Mouse (Mus musculus): ENCODE results near the gene Zfp653. TPM values are rescaled to one million over a fixed set of nuclear protein-coding genes. Genes with fewer than 3 reads are reported as not detected.

The Zfp653 gene
- total RNA-seq, 4 experiments from 2014 or later, result 3.0 to 5.0 (median 4.7) TPM

DNA sequence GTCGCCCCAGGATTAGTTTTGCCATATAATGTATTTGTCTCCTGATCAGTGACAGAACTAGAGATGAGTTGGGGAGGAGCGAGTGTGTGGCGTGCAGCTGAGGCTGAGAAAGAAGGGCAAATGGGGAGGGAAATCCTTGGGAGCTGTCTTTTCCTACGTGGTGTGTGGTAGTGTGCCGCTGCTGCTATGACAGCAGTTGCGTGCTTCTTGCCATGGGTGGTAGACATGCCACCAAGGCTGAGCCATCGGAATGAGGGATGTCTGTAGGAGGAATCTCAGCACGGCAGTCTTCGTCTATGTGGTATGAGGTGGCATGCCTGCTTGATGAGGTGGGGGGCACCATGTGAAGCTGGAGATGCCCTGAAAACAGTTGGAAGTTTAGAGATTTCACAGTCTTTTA lies 40.8 kb downstream of the Zfp653 start:
- no peak for DNase-seq (ENCODE audit: low spot score)

DNA sequence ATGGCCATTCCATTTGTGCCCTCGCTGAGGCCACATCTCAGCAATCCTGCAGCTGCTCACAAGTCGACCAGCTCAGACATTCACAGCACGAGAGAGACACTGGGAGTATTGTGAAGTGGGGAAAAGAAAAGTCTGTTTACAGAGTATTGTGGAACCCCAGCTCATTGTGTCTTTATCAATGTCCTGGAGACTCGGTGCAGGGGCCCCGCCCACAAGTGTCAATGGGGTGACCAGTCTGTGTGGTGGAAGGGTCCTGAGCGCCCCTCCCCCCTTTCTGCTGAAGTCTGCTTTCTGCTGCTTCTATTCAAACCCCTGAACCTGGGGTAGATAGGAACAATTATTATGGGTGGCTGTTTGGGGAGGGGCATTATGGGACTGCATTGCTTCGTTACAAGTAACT lies 42.7 kb downstream of the Zfp653 start:
- DNase-seq (ENCODE audit: low spot score), result no peak

DNA sequence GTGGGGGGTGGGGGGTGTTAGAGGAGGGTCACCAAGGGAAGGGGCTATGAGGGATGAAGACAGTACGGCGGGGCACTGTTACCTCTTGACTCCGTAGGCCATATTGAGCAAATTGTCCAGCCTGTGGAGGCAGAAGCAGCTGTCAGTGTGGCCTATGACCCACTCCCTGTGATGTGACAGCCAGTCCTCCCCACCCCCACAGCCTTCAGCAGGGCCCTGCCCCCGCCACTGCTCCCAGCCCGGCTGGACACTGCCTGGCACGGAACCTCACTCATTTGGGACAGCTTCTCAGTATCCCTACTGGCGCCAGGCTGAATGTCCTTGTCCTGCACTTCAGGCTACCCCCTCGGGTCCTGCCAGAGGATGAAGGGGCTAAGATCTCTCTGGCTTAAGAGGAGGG lies 46.6 kb downstream of the Zfp653 start:
- no peak for DNase-seq (ENCODE audit: low spot score)

DNA sequence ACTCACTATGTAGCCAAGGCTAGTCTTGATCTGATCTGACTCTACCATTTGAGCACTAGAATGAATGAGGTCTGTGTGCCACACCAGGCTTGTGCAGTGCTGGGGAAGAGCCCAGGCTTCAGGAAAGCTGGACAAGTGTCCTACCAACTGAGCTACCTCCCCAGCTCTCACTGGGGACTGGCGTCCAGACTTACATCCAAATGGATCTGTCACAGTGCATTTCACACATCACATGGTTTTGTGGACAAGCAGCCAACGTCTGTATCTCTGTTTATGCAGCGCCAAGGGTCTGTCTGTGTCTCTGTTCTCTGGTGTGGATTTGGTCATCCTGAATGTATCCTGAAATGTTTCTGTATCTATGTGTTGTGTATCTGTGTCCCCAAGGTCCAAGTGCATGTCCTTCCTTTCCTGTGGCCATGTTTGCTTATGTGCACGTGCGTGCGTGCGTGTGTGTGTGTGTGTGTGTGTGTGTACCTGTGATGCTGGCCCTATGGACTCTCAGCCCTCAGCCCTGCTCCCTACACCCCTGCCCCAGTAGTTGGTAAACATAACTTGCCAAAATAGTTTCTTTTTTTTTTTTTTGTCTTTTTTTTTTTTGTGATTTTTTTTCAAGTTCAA lies 53.9 kb downstream of the Zfp653 start:
- no peak for DNase-seq (ENCODE audit: low spot score)

DNA sequence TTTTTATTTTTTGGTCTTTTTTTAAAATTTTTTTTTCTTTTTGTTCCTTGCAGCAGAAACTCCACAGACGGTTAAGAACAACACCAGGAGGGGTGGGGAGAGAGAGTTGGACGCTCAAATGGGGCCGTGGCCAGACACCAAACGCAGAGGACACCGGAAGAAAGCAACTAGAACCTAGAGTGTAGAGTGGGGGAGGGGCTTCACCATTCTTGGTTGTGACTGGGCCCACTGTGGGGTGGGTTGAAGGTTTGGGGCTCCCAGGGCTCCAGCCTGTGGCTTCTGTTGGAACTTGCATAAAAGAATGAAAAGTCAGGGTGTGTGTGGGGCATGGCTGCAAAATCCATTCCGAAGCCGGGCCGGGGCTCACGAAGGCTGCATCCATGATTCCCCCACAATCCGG lies 54.9 kb downstream of the Zfp653 start:
- no peak for DNase-seq (ENCODE audit: low spot score)

DNA sequence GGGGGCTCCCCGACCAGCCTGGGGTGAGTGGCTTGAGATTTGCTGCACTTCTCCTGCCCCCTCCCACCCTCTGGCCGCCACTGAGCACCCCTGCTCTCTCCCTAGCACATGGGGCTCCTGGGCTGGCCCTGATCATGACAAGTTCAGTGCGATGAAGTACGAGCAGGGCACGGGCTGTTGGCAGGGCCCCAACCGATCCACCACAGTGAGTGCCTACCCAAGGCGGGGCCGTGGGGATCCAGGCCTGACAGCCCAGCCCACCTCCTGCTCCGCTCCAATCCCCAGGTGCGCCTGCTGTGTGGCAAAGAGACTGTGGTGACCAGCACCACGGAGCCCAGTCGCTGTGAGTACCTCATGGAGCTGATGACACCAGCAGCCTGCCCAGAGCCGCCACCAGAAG lies 58.4 kb downstream of the Zfp653 start:
- no peak for DNase-seq (ENCODE audit: low spot score)

DNA sequence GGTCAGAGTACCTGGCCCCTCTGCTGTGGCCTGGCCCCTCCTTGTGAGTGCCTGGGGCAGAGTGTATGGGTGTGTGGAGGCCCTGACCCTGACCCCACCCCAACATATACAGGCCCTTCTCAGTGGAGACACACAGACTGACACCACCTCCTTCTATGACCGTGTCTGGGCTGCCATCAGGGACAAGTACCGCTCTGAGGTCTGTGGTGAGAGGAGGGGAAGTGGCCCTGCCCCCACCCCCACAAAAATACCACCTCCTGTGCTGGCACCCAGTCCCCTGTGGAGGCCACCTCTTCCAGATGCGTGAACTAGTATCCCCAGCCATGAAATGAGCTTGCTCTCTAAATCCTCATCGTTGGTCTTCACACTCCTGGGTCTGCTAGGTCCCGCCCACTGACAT lies 60.1 kb downstream of the Zfp653 start:
- no peak for DNase-seq (ENCODE audit: low spot score)

Small RNA genes within 50 kb of the gene (microRNA-seq; reads per million reads assigned to microRNA genes)
- not detected for gene Mir7084

Other genes starting within 250 kb of the Zfp653 start
- gene Angptl8, start 235.9 kb downstream of the Zfp653 start, total RNA-seq (2022), result under 1 TPM in 1 of 4 experiments, not detected in 3; 0.38 TPM
- gene Dock6, start 218.7 kb downstream of the Zfp653 start, total RNA-seq (2022), result 10 to 100 TPM; 27.3 to 35.7 (median 30.7) TPM
- 10 to 100 TPM; 13.2 to 16.4 (median 15.4) TPM for gene Rab3d, start 153.2 kb downstream of the Zfp653 start, total RNA-seq (2022)
- 1 to 10 TPM; 4.9 to 7.4 (median 5.6) TPM for gene Ccdc159, start 143.9 kb downstream of the Zfp653 start, total RNA-seq (2022)
- 10 to 100 TPM; 80.1 to 91.4 (median 86.9) TPM for gene Tmem205, start 143.8 kb downstream of the Zfp653 start, total RNA-seq (2022)
- 1 to 10 TPM; 2.1 to 3.8 (median 3.2) TPM for gene Plppr2, start 134.3 kb downstream of the Zfp653 start, total RNA-seq (2022)
- gene Swsap1, start 115.6 kb downstream of the Zfp653 start, total RNA-seq (2022), result 1 to 10 TPM; 8.5 to 8.9 (median 8.7) TPM
- gene Epor, start 107.9 kb downstream of the Zfp653 start, total RNA-seq (2022), result 1 to 10 TPM; 1.6 to 2.9 (median 2.3) TPM
- gene Rgl3, start 81.9 kb downstream of the Zfp653 start, total RNA-seq (2022), result 1 to 10 TPM; 4.1 to 5.9 (median 4.3) TPM
- not detected for gene Ccdc151, start 68.7 kb downstream of the Zfp653 start, total RNA-seq (2022)
- 10 to 100 TPM; 61.9 to 67.3 (median 65.5) TPM for gene Prkcsh, start 68.6 kb downstream of the Zfp653 start, total RNA-seq (2022)
- under 1 TPM; 0.08 to 0.25 (median 0.11) TPM for gene Elavl3, start 19.4 kb downstream of the Zfp653 start, total RNA-seq (2022)
- gene Gm49318, start 117 bp downstream of the Zfp653 start, total RNA-seq (2022), result under 1 TPM in 1 of 4 experiments, not detected in 3; 0.66 TPM
- 100 to 1,000 TPM; 101 to 109 (median 106) TPM for gene Ecsit, start 14.1 kb upstream of the Zfp653 start, total RNA-seq (2022)
- 1 to 10 TPM; 3.4 to 8.7 (median 6.1) TPM for gene Cnn1, start 27.8 kb upstream of the Zfp653 start, total RNA-seq (2022)
- gene Elof1, start 45.8 kb upstream of the Zfp653 start, total RNA-seq (2022), result 10 to 100 TPM; 34.9 to 42.6 (median 39.3) TPM
- gene Acp5, start 64.3 kb upstream of the Zfp653 start, total RNA-seq (2022), result 1 to 10 TPM in 3 of 4 experiments, under 1 TPM in 1; 0.98 to 1.6 (median 1.2) TPM
- 10 to 100 TPM; 48.6 to 53.6 (median 50.1) TPM for gene Pigyl, start 85.5 kb upstream of the Zfp653 start, total RNA-seq (2022)
- gene Zfp872, start 116.7 kb upstream of the Zfp653 start, total RNA-seq (2022), result under 1 TPM in 3 of 4 experiments, not detected in 1; 0.09 to 0.16 (median 0.16) TPM
- gene Zfp809, start 154.3 kb upstream of the Zfp653 start, total RNA-seq (2022), result 10 to 100 TPM; 23.0 to 29.1 (median 28.4) TPM
- under 1 TPM; 0.08 to 0.49 (median 0.22) TPM for gene Zfp599, start 188.5 kb upstream of the Zfp653 start, total RNA-seq (2022)
- 1 to 10 TPM; 4.5 to 8.9 (median 6.3) TPM for gene Zfp810, start 236.3 kb upstream of the Zfp653 start, total RNA-seq (2022)